Mouse (Mus musculus) embryonic stem cell, embryonic (primary cell): ENCODE data around the gene Zmym6.

Source experiments
- CTCF ChIA-PET, 4 experiments: fragments of 300-600 bp in 2 of 4; fragments of 350-600 bp in 2 of 4; sonication (Branson Sonifier 250); formaldehyde crosslinking; loops; one replicate each; lab custom pipeline; 2022; ENCODE audit warnings: inconsistent platforms in 2 of 4; lab: Charles Lee
- POLR2A ChIA-PET, 4 experiments: fragments of 300-600 bp in 2 of 4; fragments of 350-600 bp in 2 of 4; sonication (Branson Sonifier 250); formaldehyde crosslinking; loops; one replicate each; lab custom pipeline; 2022; ENCODE audit warnings: antibody characterized with exemption in 4 of 4, inconsistent platforms in 1 of 4; lab: Charles Lee

Zmym6 gene

DNA sequence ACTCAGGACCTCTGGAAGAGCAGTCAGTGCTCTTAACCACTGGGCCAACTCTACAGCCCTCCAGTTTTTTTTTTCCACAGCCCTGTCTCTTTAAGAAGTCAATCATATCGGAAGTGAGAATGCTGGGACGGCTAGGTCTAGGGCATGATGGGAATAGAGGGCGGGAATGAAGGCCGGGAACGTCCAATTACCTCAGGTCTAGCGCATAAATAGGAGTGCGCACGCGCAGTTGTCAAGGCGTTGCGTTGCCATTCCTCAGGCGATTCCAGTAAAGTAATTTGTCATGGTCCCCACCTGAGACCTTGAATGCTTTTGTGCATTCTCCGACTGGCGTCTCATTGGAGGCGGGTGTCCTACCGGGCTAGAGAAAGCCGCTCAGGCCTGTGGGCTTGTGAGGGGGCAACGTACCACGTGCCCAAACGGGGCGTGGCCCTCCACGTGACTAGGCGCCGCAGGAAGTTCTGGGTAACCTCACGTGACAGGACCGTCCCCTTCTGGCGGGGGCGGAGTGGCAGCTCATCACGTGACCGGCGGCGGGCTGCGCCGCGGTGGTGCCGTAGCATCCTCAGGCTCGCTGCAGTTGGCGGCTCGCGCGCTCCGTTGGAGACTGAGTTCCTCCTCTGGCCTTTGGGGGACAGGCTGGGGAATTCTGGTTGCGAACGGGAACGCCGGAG is at the start of gene Zmym6:
TSS of gene Zmym6 (plus strand) at position 509 of the 674 bp plus-strand sequence.
- ChIA-PET CTCF (interaction anchor here in 1 of 4 experiments (0.8 to 1.7 kb wide), 3 partner anchors 85 to 173 kb away, joined by 3 to 6 read pairs (median 3); partner anchors contain the start of gene Smim12), POLR2A (interaction anchor here in 3 of 4 experiments (0.6 to 2.6 kb wide), 38 partner anchors 12 to 323 kb away, joined by 3 to 13 read pairs (median 3); partner anchors contain the start of genes Sfpq (in 2 of the 3), AU040320 (in 1 of the 3), Smim12 (in 1 of the 3) and Zmym1 (in 1 of the 3))

DNA sequence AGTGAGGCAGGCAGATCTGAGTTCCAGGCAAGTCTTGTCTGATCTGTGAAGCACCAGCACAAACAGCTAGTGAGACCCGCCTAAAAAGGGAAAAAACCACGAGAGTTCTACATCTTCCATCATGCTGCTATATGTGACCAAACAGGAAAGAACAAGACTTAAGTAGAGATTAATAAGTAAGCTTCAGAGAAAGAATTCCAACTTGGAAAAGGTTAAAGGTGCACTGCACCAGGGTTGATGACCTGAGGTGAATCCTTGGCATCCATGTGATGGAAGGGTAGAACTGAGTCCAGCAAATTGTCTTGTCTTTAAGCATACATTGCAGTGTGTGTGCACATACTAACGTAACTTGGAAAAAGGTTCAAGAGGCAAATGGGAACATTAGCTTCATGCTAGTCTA is 40.0 kb upstream of the Zmym6 start:
- POLR2A ChIA-PET = interaction anchor here (0.6 to 26.6 kb wide), 27 partner anchors 9 to 289 kb away, joined by 3 to 689 read pairs (median 5); partner anchors contain the start of genes Sfpq (in 3 of the 4), Zmym1 (in 2 of the 4) and Smim12 (in 1 of the 4)
- CTCF ChIA-PET = interaction anchor here in 1 of 4 experiments (1.1 kb wide), 1 partner anchor 10 kb away, joined by 4 read pairs; no protein-coding TSS in a partner anchor

DNA sequence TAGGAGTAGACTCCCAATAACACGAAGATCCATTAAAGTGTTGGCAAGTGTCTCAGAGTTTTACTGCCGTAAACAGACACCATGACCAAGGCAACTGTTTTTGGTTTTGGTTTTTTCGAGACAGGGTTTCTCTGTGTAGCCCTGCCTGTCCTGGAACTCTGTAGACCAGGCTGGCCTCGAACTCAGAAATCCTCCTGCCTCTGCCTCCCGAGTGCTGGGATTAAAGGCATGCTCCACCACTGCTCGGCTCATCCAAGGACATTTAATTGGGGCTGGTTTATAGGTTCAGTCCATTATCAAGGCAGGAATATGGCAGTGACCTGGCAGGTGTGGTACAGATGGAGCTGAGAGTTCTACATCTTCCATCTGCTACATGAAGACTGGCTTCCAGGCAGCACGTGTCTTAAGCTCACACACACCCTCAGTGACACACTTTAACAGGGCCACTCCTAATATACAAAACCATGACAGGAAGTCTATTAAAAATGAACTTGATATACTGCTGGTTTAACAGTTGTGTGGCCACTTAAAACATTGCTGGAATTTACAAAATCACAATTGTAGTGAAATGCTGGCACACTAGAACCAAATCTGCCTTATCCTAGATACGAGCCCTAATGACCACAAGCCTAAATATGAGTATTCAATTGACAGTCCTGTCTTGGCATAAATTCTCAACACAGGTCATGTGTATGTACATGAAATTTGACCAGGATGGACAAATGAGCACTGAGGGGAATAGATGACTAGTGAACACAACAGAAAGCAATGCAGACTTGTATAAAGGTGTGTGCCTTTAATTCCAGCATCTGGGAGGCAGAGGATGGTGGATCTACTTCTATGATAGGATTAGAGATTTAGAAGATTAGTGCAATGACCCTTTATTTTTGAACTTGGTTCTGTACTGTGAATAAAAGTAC is 39.0 kb upstream of the Zmym6 start:
- ChIA-PET CTCF (interaction anchor here in 1 of 4 experiments (1.4 kb wide), 1 partner anchor 16 kb away, joined by 4 read pairs; no protein-coding TSS in a partner anchor), POLR2A (interaction anchor here (0.6 to 26.6 kb wide), 26 partner anchors 8 to 288 kb away, joined by 3 to 689 read pairs (median 4); partner anchors contain the start of genes Sfpq (in 3 of the 4), Smim12 (in 2 of the 4) and Zmym1 (in 2 of the 4))

DNA sequence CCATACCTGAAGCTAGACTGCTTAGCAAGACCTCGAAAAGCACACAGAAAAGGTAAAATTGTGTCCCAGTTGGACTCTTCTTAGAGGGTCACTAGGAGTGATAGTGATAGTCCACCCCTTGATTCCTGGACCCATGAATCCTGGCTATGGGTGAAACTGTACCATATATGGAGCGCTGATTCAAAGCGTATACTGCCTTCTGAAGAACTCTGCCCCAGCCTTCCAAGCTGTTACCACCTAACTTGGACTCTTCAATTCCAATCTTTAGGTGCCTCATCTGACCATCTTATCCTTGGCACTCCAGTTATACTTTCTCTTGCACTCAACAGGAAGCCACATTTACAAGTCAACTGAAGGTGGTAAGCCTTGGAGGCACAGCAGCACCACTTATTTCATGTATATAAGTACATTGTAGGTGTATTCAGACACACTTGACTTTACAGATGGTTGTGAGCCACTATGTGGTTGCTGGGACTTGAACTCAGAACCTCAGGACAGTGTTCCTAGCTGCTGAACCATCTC is 38.3 kb upstream of the Zmym6 start:
- ChIA-PET CTCF (interaction anchor here in 2 of 4 experiments (0.6 to 1.4 kb wide), 2 partner anchors 16 to 1955 kb away, joined by 4 read pairs; no protein-coding TSS in a partner anchor), POLR2A (interaction anchor here (0.6 to 26.6 kb wide), 16 partner anchors 10 to 211 kb away, joined by 3 to 689 read pairs (median 4); partner anchors contain the start of genes Sfpq (in 3 of the 4) and Smim12 (in 1 of the 4))

DNA sequence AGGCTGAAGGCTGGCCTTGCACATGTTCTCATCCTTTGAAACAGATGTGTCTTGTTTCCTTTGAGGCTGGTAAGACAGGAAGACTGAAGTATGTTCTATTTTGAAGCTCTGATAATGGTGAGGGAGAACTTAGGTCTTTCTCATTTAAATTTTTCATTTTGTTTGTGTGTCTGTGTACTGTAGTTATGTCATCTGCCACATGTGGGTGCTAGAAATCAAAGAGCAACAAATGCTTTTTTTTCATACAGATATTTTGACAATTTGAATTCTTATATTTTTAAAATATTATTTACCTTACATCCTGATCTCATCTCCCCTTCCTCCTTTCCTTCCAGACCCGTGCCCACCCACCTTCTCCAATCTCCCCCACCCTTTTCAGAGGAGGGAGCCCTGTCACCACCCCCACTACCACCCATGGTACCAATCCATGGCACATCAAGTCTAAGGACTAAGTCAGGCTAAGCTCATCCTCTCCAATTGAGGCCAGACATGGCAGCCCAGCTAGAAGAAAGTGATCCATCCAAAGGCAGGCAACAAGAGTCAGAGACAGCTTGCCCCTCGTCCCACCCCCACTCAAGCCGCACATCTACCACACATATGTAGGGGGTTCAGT is 37.2 kb upstream of the Zmym6 start:
- ChIA-PET POLR2A (interaction anchor here (0.6 to 26.6 kb wide), 19 partner anchors 9 to 363 kb away, joined by 3 to 689 read pairs (median 4); partner anchors contain the start of genes Sfpq (in 2 of the 4), Gja4 (in 1 of the 4) and Psmb2 (in 1 of the 4)), CTCF (interaction anchor here in 1 of 4 experiments (1.4 kb wide), 1 partner anchor 15 kb away, joined by 4 read pairs; no protein-coding TSS in a partner anchor)

DNA sequence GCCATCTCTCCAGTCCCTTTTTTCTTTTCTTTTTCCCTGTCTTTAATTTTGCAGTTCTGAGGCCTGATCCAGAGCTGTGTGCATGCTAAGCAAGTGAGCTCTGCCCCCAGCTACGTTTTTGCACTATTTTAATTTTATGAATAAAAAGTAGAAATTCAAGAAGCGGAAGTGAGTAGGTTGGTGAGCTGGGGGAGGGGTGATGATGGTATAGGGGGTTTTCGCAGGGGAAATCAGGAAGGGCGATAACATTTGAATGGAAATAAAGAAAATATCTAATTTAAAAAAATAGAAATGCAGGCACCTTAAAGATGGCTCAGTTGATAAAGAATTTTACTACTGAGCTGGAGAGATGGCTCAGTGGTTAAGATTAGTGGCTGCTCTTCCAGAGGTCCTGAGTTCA is 33.6 kb upstream of the Zmym6 start:
- ChIA-PET POLR2A (interaction anchor here in 3 of 4 experiments (0.6 to 26.6 kb wide), 12 partner anchors 7 to 509 kb away, joined by 3 to 689 read pairs (median 4); partner anchors contain the start of genes Sfpq (in 2 of the 3) and Zmym6 (in 1 of the 3)), CTCF (no interaction called here)

DNA sequence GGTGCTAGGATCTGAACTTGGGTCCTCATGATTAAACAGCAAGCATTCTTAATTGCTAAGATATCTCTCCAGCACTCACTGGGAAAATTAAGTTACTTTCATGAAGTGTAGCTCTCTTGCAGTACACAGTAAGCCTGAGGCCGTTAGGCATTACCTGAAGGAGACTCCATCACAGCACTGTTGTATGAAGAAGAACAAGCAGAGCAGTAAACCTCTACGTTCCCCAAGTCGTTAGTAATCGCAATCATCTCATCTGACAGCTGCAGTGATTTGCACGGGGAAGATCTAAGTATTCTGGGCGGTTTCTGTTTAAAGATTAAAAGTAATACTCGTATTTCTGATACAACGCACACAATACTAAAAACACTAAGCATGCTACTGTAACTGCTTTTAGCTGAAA is 26.1 kb upstream of the Zmym6 start:
- CTCF ChIA-PET = no interaction called here
- POLR2A ChIA-PET = interaction anchor here in 2 of 4 experiments (1.1 to 26.6 kb wide), 6 partner anchors 10 to 30 kb away, joined by 3 to 689 read pairs (median 17); partner anchors contain the start of genes Sfpq (in 2 of the 2) and Zmym1 (in 1 of the 2)

DNA sequence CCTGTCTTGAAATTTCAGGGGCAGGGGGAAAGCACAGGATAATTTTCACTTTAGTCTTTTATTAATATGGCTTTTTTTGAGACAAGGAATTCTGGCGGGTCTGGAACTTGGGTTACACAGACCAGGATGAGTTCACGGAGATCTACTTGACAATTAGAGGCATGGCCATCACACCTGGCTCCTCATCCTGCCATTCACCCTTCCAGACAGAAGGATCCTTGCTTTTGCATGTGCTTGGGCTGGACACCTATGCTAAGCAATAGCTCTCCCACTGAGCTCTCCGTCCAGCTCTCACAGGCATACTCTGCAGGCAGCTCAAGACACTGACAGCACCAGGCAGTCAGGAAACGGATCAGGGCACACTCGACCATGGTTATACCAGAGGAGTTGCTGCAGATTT is 24.1 kb upstream of the Zmym6 start:
- POLR2A ChIA-PET = interaction anchor here in 3 of 4 experiments (0.7 to 26.6 kb wide), 7 partner anchors 12 to 35 kb away, joined by 3 to 689 read pairs (median 12); partner anchors contain the start of genes Sfpq (in 2 of the 3) and Zmym6 (in 1 of the 3)
- CTCF ChIA-PET = interaction anchor here in 2 of 4 experiments (0.7 to 1.5 kb wide), 3 partner anchors 26 to 275 kb away, joined by 3 to 4 read pairs (median 3); no protein-coding TSS in a partner anchor

DNA sequence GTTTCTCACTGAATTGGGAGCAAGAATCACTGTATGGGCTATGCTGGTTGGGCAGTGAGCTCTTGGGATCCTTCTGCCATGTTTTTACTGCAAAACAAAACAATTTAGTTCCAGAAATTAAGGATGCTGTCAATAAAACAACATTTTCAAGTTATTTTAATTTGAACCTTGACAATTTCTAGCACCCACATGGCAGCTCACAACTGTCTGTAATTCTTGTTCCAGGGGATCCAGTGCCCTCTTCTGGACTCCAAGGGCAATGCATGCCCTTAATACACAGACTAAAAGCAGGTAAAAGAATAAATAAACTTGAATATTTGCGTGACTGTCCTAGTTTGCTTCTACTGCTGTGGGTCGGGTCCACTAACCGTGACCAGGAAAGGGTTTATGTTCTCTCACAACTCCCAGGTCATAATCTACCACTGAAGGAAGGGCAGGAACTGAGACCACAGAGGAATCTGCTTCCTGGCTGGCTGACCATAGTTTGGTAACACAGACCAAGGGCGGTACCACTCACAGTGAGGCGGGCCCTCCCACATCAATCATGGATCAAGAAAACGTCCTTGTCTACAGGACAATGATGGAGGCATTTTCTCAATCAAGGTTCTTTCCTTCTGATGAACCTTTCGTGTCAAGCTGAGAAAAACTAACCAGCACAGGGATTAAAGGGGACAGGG is 22.5 kb upstream of the Zmym6 start:
- CTCF ChIA-PET = interaction anchor here in 3 of 4 experiments (0.6 to 1.5 kb wide), 12 partner anchors 9 to 259 kb away, joined by 3 to 9 read pairs (median 4); partner anchors contain the start of genes Gja4 (in 1 of the 3) and Sfpq (in 1 of the 3)
- POLR2A ChIA-PET = interaction anchor here (0.7 to 26.6 kb wide), 12 partner anchors 8 to 275 kb away, joined by 3 to 689 read pairs (median 4); partner anchors contain the start of gene Sfpq (in 2 of the 4)

DNA sequence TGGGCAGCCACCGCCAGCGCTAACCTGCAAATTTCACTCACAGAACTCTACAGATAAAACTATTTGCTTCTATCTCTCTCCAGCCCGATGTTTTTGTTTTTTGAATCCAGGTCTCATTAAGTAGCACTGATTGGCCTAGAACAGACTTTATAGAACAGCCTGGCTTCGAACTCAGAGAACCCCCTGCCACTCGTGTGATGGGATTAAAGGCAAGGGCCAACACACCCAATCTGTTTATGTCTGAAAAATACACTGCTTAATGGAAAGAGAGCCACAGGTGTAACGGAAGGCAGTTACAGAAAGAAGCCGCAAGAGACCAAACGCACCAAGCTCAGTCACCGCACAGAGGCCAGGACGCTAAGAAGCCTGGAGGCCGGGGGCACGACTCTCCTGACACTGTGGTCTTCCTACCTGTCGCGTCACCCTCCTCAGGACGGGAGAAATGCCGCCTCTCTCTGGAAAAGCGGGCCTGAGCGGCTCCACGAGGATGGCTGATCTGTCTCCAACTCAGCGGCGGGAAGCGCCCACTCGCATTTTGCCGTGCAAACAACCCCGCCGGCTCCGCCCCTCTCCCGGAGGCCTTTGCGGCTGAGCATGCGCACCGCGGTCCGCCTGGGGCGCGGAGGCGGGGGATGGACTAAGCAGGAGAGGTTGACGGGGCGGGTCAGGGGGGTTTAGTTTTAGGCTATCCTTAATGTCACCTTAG is 16.4 kb upstream of the Zmym6 start, which contains the start of gene Zmym1:
TSS of gene Zmym1 (minus strand) at position 568 of the 706 bp plus-strand sequence.
- ChIA-PET POLR2A (interaction anchor here (1.0 to 2.2 kb wide), 24 partner anchors 9 to 183 kb away, joined by 3 to 12 read pairs (median 4); partner anchors contain the start of genes Sfpq (in 2 of the 4), Smim12 (in 2 of the 4) and Zmym6 (in 1 of the 4)), CTCF (interaction anchor here in 1 of 4 experiments (0.6 to 1.7 kb wide), 3 partner anchors 175 to 193 kb away, joined by 3 to 5 read pairs (median 4); no protein-coding TSS in a partner anchor)

DNA sequence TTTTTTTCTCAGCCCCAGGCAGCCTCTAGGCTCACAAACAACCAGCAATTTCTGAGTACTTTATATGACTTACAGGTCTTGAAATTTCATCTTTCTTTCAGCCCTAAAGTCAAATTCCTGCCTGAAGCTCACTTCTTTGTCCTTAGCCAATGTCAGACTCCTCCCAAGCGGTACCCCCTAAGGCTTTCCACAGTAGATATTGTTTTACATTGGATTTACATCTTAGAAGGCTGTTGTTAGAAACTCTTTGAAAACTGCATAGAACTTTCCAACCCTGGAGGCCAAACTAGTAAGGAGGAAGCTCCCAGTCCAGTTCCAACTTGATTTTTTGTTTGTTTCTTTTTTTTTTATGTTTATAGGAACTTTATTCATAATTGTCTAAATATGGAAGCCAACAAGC is 13.1 kb upstream of the Zmym6 start:
- ChIA-PET CTCF (interaction anchor here in 2 of 4 experiments (0.6 to 1.1 kb wide), 5 partner anchors 180 to 473 kb away, joined by 3 to 12 read pairs (median 3); partner anchors contain the start of gene Smim12 (in 1 of the 2)), POLR2A (interaction anchor here (0.5 to 1.4 kb wide), 17 partner anchors 12 to 827 kb away, joined by 3 to 6 read pairs (median 4); partner anchors contain the start of genes Sfpq (in 3 of the 4) and Zmym6 (in 3 of the 4))

DNA sequence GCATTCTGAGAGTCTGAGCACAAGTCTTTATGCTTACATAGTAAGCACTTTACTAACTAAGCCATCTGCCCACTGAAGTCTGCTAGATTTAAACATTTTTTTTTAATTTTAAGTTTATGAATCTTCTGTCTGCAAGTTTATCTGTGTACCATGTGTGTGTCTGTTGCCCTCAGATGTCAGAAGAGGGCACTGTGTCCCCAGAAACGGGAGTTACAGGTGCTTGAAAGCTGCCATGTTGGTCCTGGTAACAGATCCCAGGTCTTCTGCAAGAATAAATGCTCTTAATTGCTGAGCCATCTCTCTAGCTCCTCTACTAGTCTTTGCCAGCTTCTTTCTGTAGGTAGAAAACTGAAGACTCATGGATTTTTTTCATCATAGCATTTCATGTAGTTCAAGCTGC is 2.3 kb upstream of the Zmym6 start:
- POLR2A ChIA-PET = interaction anchor here in 2 of 4 experiments (0.7 to 1.0 kb wide), 2 partner anchors 152 to 169 kb away, joined by 3 read pairs; partner anchors contain the start of gene Smim12 (in 1 of the 2)
- CTCF ChIA-PET = interaction anchor here in 3 of 4 experiments (0.6 to 1.2 kb wide), 8 partner anchors 77 to 294 kb away, joined by 3 to 11 read pairs (median 3); partner anchors contain the start of gene Smim12 (in 1 of the 3)

DNA sequence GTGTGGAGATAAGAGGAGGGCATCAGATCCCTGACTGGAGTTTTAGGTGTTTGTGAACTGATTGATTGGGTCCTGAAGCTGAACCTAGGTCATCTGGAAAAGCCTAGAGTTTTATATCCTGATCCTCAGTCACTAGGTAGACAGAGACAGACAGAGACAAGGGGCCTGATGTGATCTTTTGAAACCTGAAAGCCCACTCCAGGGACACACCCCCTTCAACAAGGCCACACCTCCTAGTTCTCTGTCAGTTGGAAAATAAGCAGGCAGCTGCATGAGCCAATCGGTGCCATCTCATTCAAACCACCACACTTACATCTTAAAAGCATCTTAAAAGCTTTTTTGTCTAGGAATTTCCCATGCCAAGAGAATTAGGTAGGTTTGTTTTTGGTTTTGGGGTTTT is 3.6 kb downstream of the Zmym6 start:
- ChIA-PET CTCF (no interaction called here), POLR2A (interaction anchor here in 2 of 4 experiments (0.7 kb wide), 2 partner anchors 63 to 1516 kb away, joined by 3 read pairs; no protein-coding TSS in a partner anchor)

DNA sequence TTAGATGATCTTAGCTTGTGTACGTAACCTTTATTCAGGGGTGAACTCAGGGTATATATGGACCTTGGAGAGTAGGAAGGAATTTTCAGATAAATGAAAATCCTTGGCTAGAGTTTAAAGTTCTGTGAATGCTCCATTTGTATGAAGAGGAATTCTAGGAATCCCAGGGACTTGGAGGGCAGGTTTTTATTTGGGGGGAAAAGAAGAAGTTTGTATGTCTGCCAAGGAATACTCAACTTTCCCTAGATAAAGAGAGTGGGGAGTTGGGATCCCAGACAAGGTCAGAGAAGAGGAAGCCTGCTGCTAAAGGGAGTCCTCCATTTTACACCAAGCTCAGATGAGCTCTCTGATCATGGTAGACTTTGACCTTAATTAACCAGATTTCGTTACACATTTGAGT is 5.9 kb downstream of the Zmym6 start:
- POLR2A ChIA-PET = interaction anchor here in 2 of 4 experiments (0.6 to 1.8 kb wide), 2 partner anchors 9 to 16 kb away, joined by 6 to 7 read pairs; no protein-coding TSS in a partner anchor
- CTCF ChIA-PET = no interaction called here

DNA sequence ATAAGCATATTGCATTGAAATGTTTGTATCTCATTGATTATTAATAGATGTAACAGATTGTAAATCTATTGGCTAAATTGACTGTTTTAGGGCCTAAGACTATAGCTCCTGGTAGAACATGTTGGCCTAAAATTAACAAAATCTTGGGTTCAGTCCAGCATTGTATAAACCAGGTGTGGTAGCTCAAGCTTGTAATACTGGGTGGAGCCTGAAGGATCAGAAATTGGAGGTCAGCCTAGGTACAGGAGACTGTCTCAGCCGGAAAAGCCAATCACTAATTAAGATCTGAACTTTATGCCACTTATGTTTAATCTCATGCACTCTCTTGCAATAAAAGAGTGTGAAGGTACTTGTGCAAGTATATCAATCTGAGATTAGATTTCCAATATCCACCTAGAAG is 8.6 kb downstream of the Zmym6 start:
- POLR2A ChIA-PET = interaction anchor here in 1 of 4 experiments (0.5 to 1.1 kb wide), 2 partner anchors 13 to 38 kb away, joined by 3 read pairs; partner anchors contain the start of gene Tmem35b
- CTCF ChIA-PET = interaction anchor here in 1 of 4 experiments (0.6 kb wide), 1 partner anchor 13 kb away, joined by 3 read pairs; no protein-coding TSS in a partner anchor
